Mouse (Mus musculus): ENCODE data around the gene AC141477.1.

DNA sequence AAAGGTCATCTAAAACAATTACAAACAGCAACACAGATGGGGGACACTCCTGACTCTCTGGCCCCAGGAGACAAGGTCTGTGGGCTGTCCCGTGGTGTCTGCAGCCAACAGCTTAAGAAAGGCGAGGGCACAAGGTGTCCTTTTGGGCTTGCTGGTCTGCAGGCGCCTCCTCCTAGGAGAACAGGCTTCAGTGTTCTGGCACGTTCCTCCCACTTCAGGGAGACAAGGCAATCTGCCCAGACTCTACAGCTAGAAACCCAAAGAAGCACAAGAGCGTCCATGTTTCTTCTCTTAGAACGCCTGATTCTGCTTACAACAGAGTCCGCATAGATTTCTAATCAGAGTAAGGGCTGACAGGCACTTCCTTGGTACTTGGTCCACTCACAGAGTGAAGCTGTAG lies 22.1 kb upstream of the AC141477.1 start:
- TF ChIP-seq CTCF (IDR thresholded peaks at IDR 0.05): no peak
- TF ChIP-seq EP300 (IDR thresholded peaks at IDR 0.05): no peak
